ENCODE assay signal across 8 mouse cellular contexts in the genomic region with DNA sequence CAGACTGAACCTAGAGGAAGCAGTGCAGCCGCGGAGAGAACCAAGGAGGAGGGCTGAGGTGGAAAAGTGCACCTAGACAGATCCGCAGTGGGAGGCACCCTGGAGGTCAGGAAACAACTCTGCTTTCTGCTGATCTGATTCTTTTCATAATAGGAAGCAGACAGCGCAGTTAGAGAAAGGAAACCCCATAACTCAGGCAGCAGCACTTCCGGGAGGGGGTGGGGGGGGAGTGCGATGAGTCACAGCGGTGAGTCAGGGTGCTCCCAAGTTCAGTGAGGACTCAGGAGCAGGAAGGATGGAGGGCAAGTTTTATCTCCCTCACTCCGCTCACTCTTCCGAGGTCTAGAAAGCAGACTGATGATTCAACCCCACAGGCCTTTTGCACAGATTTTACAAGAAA. TPM values are rescaled to one million over a fixed set of nuclear protein-coding genes. Genes with fewer than 3 reads are reported as not detected.
DNase-seq lines count a peak whose midpoint lies in the region; ATAC-seq and TF ChIP-seq lines count a peak whose summit lies in the region.

No protein-coding gene starts in this region.

- peak overlapping the region; percentile 40 for H3K4me2 ChIP-seq in embryonic facial prominence, embryonic 14.5 days (ENCODE audit: low read depth, low read length)
- no peak overlapping the region for H3K4me2 ChIP-seq in forebrain, embryonic 11.5 days (ENCODE audit: low read depth, low read length, severe bottlenecking)

- peak overlapping the region; percentile 48 for H3K9ac ChIP-seq in embryonic facial prominence, embryonic 14.5 days (ENCODE audit: low read depth, low read length)
- no peak overlapping the region for H3K9ac ChIP-seq in forebrain, embryonic 11.5 days (ENCODE audit: low read length)

- TF ChIP-seq CTCF in spleen, adult 2 months (IDR thresholded peaks at IDR 0.05; ENCODE audit: extremely low read depth, insufficient read depth, insufficient read length, insufficient replicate concordance) = no peak

- ATAC-seq in embryonic facial prominence, embryonic 14.5 days (ENCODE audit: low read depth) = peak; percentile 26; the same call in 1 of the 2 replicates
- no peak for ATAC-seq in forebrain, embryonic 11.5 days (replicated peaks; ENCODE audit: low FRiP score)

- peak overlapping the region; percentile 61 for H3K4me3 ChIP-seq in spleen, adult 2 months (ENCODE audit: extremely low read depth, insufficient read depth, insufficient read length)
- no peak overlapping the region; the same call in 1 of the 2 replicates for H3K4me3 ChIP-seq in embryonic facial prominence, embryonic 14.5 days (ENCODE audit: low read depth, low read length)
- H3K4me3 ChIP-seq in forebrain, embryonic 11.5 days (ENCODE audit: low read depth, low read length) = no peak overlapping the region

- H3K36me3 ChIP-seq in spleen, adult 2 months (ENCODE audit: control insufficient read depth, insufficient read depth, low read length) = peaks cover 10% of the 10 kb centered on the region
- peaks cover 18% of the 10 kb centered on the region; the same call in 1 of the 2 replicates for H3K36me3 ChIP-seq in embryonic facial prominence, embryonic 14.5 days (ENCODE audit: control insufficient read depth, insufficient read depth, low read length)
- H3K36me3 ChIP-seq in forebrain, embryonic 11.5 days (ENCODE audit: control insufficient read depth, insufficient read depth, low read length) = no peaks in the 10 kb centered on the region

- no peaks in the 10 kb centered on the region for H3K9me3 ChIP-seq in embryonic facial prominence, embryonic 14.5 days (ENCODE audit: control insufficient read depth, low read length)
- H3K9me3 ChIP-seq in forebrain, embryonic 11.5 days (ENCODE audit: control insufficient read depth, low read length) = no peaks in the 10 kb centered on the region

- no peak for TF ChIP-seq POLR2A in spleen, adult 2 months (IDR thresholded peaks at IDR 0.05; ENCODE audit: low read depth, low read length)

- DNase-seq in spleen, adult 2 months (ENCODE audit: low read depth in 1 of 2, low spot score in 2 of 2) = peak; percentile 8 to 31
- DNase-seq in spleen, postnatal 4 days (ENCODE audit: low spot score in 2 of 2) = no peak
- peak; percentile 49 for DNase-seq in embryonic facial prominence, embryonic 14.5 days (ENCODE audit: low spot score)
- DNase-seq in kidney, postnatal 25 days = peak; percentile 18 to 50
- DNase-seq in natural killer cell, adult 2 months (ENCODE audit: low spot score in 2 of 2) = peak; percentile 37
- DNase-seq in cerebellum, postnatal 14 days = no peak
- no peak for DNase-seq in layer of hippocampus, postnatal 14 days (ENCODE audit: low spot score in 2 of 2)
- no peak for DNase-seq in forebrain, embryonic 11.5 days (ENCODE audit: low spot score)

- peak overlapping the region; percentile 79 for H3K27ac ChIP-seq in spleen, adult 2 months (ENCODE audit: insufficient read depth, low read length)
- H3K27ac ChIP-seq in embryonic facial prominence, embryonic 14.5 days (replicated peaks; ENCODE audit: low read depth, low read length) = peak overlapping the region; percentile 68
- H3K27ac ChIP-seq in forebrain, embryonic 11.5 days (ENCODE audit: low read depth, low read length) = no peak overlapping the region

- 6% methylated on average over 9 of the region's 9 CpGs for WGBS in spleen, adult 2 months
- 11% methylated on average over 9 of the region's 9 CpGs for WGBS in embryonic facial prominence, embryonic 14.5 days
- 48% methylated on average over 8 of the region's 9 CpGs for WGBS in forebrain, embryonic 11.5 days

- H3K27me3 ChIP-seq in spleen, adult 2 months (ENCODE audit: control insufficient read depth, insufficient read depth, low read length) = no peaks in the 10 kb centered on the region
- H3K27me3 ChIP-seq in embryonic facial prominence, embryonic 14.5 days (replicated peaks; ENCODE audit: control insufficient read depth, insufficient read depth, low read length) = no peaks in the 10 kb centered on the region
- no peaks in the 10 kb centered on the region for H3K27me3 ChIP-seq in forebrain, embryonic 11.5 days (ENCODE audit: control insufficient read depth, insufficient read depth, low read length)

- peaks cover 8% of the 10 kb centered on the region; the same call in 1 of the 2 replicates for H3K4me1 ChIP-seq in spleen, adult 2 months (ENCODE audit: control insufficient read depth, insufficient read depth, insufficient read length)
- peaks cover 9% of the 10 kb centered on the region; the same call in 1 of the 2 replicates for H3K4me1 ChIP-seq in embryonic facial prominence, embryonic 14.5 days (ENCODE audit: control insufficient read depth, insufficient read depth, low read length)
- H3K4me1 ChIP-seq in forebrain, embryonic 11.5 days (replicated peaks; ENCODE audit: control insufficient read depth, insufficient read depth, low read length) = 0 out of 2 replicates have a peak, but pooled peaks cover 4% of the 10 kb centered on the region

RNA-seq across cellular contexts. Expression of a gene that starts 7.2 kb away (rescaled TPM):
- 10.7 and 11.4 TPM in 2 replicates for polyA plus RNA-seq in spleen, adult 2 months (2012; rRNA removed)
- polyA plus RNA-seq in embryonic facial prominence, embryonic 14.5 days (2014; fragmentation: Nextera tagmentation; extraction: Ambion mirVana) = 14.2 and 15.5 TPM in 2 replicates
- 10 to 100 TPM; 56.7 to 56.8 TPM for total RNA-seq in layer of hippocampus, postnatal 14 days (2021)
- 12.2 and 13.5 TPM in 2 replicates for polyA plus RNA-seq in forebrain, embryonic 11.5 days (2014; fragmentation: Nextera tagmentation; extraction: Ambion mirVana)

RNA-seq across cellular contexts. Expression of a gene that starts 56.6 kb away (rescaled TPM):
- polyA plus RNA-seq in spleen, adult 2 months (2012; rRNA removed) = 1.0 TPM in 1 of 2 replicates, not detected in the other
- 1.9 and 2.3 TPM in 2 replicates for polyA plus RNA-seq in embryonic facial prominence, embryonic 14.5 days (2014; fragmentation: Nextera tagmentation; extraction: Ambion mirVana)
- 1 to 10 TPM in 1 of 2 experiments, under 1 TPM in 1; 0.43 to 1.2 TPM for total RNA-seq in layer of hippocampus, postnatal 14 days (2021)
- polyA plus RNA-seq in forebrain, embryonic 11.5 days (2014; fragmentation: Nextera tagmentation; extraction: Ambion mirVana) = 0.31 and 0.36 TPM in 2 replicates

Comparison
In these comparisons a context has a peak if more than half of its experiments do, and no peak if none do; other contexts are left out.
1. DNase-seq: peak in spleen, adult 2 months (2 of 2), embryonic facial prominence, embryonic 14.5 days (single experiment), kidney, postnatal 25 days (2 of 2) and natural killer cell, adult 2 months (2 of 2); none in spleen, postnatal 4 days (0 of 2), cerebellum, postnatal 14 days (0 of 2), layer of hippocampus, postnatal 14 days (0 of 2) and forebrain, embryonic 11.5 days (single experiment).